17 mouse cellular contexts compared by ENCODE assay signal in genomic region chr4:97647236-97647635, GRCm38 (mm10).
DNase-seq lines count a peak whose midpoint lies in the region; ATAC-seq and TF ChIP-seq lines count a peak whose summit lies in the region.
"Had no signal": no experiment of that assay in that cellular context is flagged by ENCODE, and none has a peak within 500 bp of the region (broad histone marks: within the 10 kb centered on the region; RNA-seq: fewer than 3 reads in every experiment).

No protein-coding gene starts in this region.

- no peak overlapping the region for H3K4me3 ChIP-seq in midbrain, embryonic 12.5 days
- H3K4me3 ChIP-seq in midbrain, embryonic 16.5 days (ENCODE audit: low read depth, low read length): no peak overlapping the region
- no peak overlapping the region for H3K4me3 ChIP-seq in forebrain, embryonic 12.5 days (replicated peaks)
- no peak overlapping the region for H3K4me3 ChIP-seq in hindbrain, embryonic 14.5 days (replicated peaks; ENCODE audit: low read length)
- H3K4me3 ChIP-seq in neural tube, embryonic 14.5 days (ENCODE audit: low read depth, low read length): no peak overlapping the region
- no peak overlapping the region for H3K4me3 ChIP-seq in left cerebral cortex, adult 2 months
- H3K4me3 ChIP-seq: gastrocnemius, adult 2 months; heart, embryonic 13.5 days; intestine, embryonic 15.5 days; myocyte had no signal

- no peaks in the 10 kb centered on the region for H3K9me3 ChIP-seq in midbrain, embryonic 12.5 days
- no peaks in the 10 kb centered on the region for H3K9me3 ChIP-seq in midbrain, embryonic 16.5 days (replicated peaks; ENCODE audit: control insufficient read depth, low read length, poor library complexity, severe bottlenecking)
- no peaks in the 10 kb centered on the region for H3K9me3 ChIP-seq in forebrain, embryonic 12.5 days
- no peaks in the 10 kb centered on the region for H3K9me3 ChIP-seq in hindbrain, embryonic 14.5 days (ENCODE audit: control insufficient read depth, low read length)
- no peaks in the 10 kb centered on the region for H3K9me3 ChIP-seq in neural tube, embryonic 14.5 days (ENCODE audit: control insufficient read depth, low read length)
- H3K9me3 ChIP-seq: heart, embryonic 13.5 days; intestine, embryonic 15.5 days had no signal

- 90% methylated on average over 4 of the region's 4 CpGs for WGBS in midbrain, embryonic 12.5 days
- 75% methylated on average over 4 of the region's 4 CpGs for WGBS in midbrain, embryonic 16.5 days
- WGBS in forebrain, embryonic 12.5 days: 89% methylated on average over 4 of the region's 4 CpGs
- WGBS in hindbrain, embryonic 14.5 days: 74% methylated on average over 4 of the region's 4 CpGs
- 64% methylated on average over 4 of the region's 4 CpGs for WGBS in neural tube, embryonic 14.5 days

- no peak overlapping the region for H3K4me2 ChIP-seq in midbrain, embryonic 12.5 days (replicated peaks)
- no peak overlapping the region for H3K4me2 ChIP-seq in midbrain, embryonic 16.5 days (ENCODE audit: low read length)
- H3K4me2 ChIP-seq in forebrain, embryonic 12.5 days: no peak overlapping the region
- H3K4me2 ChIP-seq in hindbrain, embryonic 14.5 days (replicated peaks): no peak overlapping the region; the same call in 1 of the 2 replicates
- no peak overlapping the region for H3K4me2 ChIP-seq in neural tube, embryonic 14.5 days (ENCODE audit: low read depth, low read length)
- H3K4me2 ChIP-seq: heart, embryonic 13.5 days; intestine, embryonic 15.5 days had no signal

- H3K36me3 ChIP-seq in midbrain, embryonic 12.5 days: no peaks in the 10 kb centered on the region
- H3K36me3 ChIP-seq in midbrain, embryonic 16.5 days (ENCODE audit: control insufficient read depth, insufficient read depth, low read length): no peaks in the 10 kb centered on the region
- H3K36me3 ChIP-seq in forebrain, embryonic 12.5 days (replicated peaks): no peaks in the 10 kb centered on the region
- H3K36me3 ChIP-seq in hindbrain, embryonic 14.5 days (replicated peaks; ENCODE audit: control insufficient read depth, insufficient read depth): no peaks in the 10 kb centered on the region
- H3K36me3 ChIP-seq in neural tube, embryonic 14.5 days (ENCODE audit: control insufficient read depth, insufficient read depth, low read length): no peaks in the 10 kb centered on the region
- H3K36me3 ChIP-seq: heart, embryonic 13.5 days; intestine, embryonic 15.5 days had no signal

- H3K4me1 ChIP-seq in midbrain, embryonic 12.5 days: peaks cover 30% of the 10 kb centered on the region
- H3K4me1 ChIP-seq in midbrain, embryonic 16.5 days (ENCODE audit: control insufficient read depth, insufficient read depth, low read length): peaks cover 14% of the 10 kb centered on the region
- H3K4me1 ChIP-seq in forebrain, embryonic 12.5 days: peaks cover 32% of the 10 kb centered on the region
- peaks cover 31% of the 10 kb centered on the region for H3K4me1 ChIP-seq in hindbrain, embryonic 14.5 days (replicated peaks; ENCODE audit: control insufficient read depth, insufficient read depth, low read length)
- H3K4me1 ChIP-seq in neural tube, embryonic 14.5 days (ENCODE audit: control insufficient read depth, insufficient read depth, low read length): peaks cover 6% of the 10 kb centered on the region; the same call in 1 of the 2 replicates

- H3K27me3 ChIP-seq in midbrain, embryonic 12.5 days: no peaks in the 10 kb centered on the region
- no peaks in the 10 kb centered on the region for H3K27me3 ChIP-seq in midbrain, embryonic 16.5 days (ENCODE audit: control insufficient read depth, insufficient read depth, low read depth, low read length)
- H3K27me3 ChIP-seq in forebrain, embryonic 12.5 days: no peaks in the 10 kb centered on the region
- no peaks in the 10 kb centered on the region for H3K27me3 ChIP-seq in hindbrain, embryonic 14.5 days (ENCODE audit: control insufficient read depth, insufficient read depth, low read length)
- no peaks in the 10 kb centered on the region for H3K27me3 ChIP-seq in neural tube, embryonic 14.5 days (ENCODE audit: control insufficient read depth, insufficient read depth, low read length)
- H3K27me3 ChIP-seq: heart, embryonic 13.5 days; intestine, embryonic 15.5 days had no signal

- no peak for TF ChIP-seq CTCF in left cerebral cortex, adult 2 months (IDR thresholded peaks at IDR 0.05)

- peak overlapping the region; percentile 6; the same call in 1 of the 2 replicates for H3K27ac ChIP-seq in midbrain, embryonic 12.5 days (replicated peaks)
- H3K27ac ChIP-seq in midbrain, embryonic 16.5 days (ENCODE audit: low read length): no peak overlapping the region; the same call in 1 of the 2 replicates
- H3K27ac ChIP-seq in forebrain, embryonic 12.5 days: peak overlapping the region; percentile 92
- H3K27ac ChIP-seq in hindbrain, embryonic 14.5 days: peak overlapping the region; percentile 88
- peak overlapping the region; percentile 58; the same call in 1 of the 2 replicates for H3K27ac ChIP-seq in neural tube, embryonic 14.5 days (ENCODE audit: low read depth, low read length)
- no peak overlapping the region for H3K27ac ChIP-seq in left cerebral cortex, adult 2 months
- H3K27ac ChIP-seq: gastrocnemius, adult 2 months; heart, embryonic 13.5 days; intestine, embryonic 15.5 days; stomach, postnatal 0 days had no signal

- ATAC-seq in midbrain, embryonic 12.5 days (ENCODE audit: low FRiP score, low read depth): no peak
- no peak for ATAC-seq in midbrain, embryonic 16.5 days
- no peak for ATAC-seq in forebrain, embryonic 12.5 days (ENCODE audit: low FRiP score)
- no peak for ATAC-seq in hindbrain, embryonic 14.5 days (ENCODE audit: low FRiP score)
- ATAC-seq in neural tube, embryonic 14.5 days (ENCODE audit: low read depth): no peak; the same call in 1 of the 2 replicates
- ATAC-seq: intestine, embryonic 15.5 days; liver, postnatal 0 days had no signal

- no peak for DNase-seq in hindbrain, embryonic 14.5 days (ENCODE audit: low spot score)
- DNase-seq in left cerebral cortex, adult 2 months (ENCODE audit: extremely low spot score in 1 of 2, low spot score in 2 of 2): no peak
- DNase-seq in kidney, adult 8-10 months: no peak
- DNase-seq: adrenal gland, postnatal 36 days; B cell, adult 2 months; embryo, embryonic 11 days; liver, postnatal 0 days; lung, postnatal 10 days had no signal

- intact Hi-C loops in left cerebral cortex, adult 2 months (cut with DNase I): no loop called here

- H3K9ac ChIP-seq in midbrain, embryonic 12.5 days (replicated peaks): no peak overlapping the region
- H3K9ac ChIP-seq in midbrain, embryonic 16.5 days (ENCODE audit: low read depth, low read length): no peak overlapping the region
- H3K9ac ChIP-seq in forebrain, embryonic 12.5 days: no peak overlapping the region
- no peak overlapping the region for H3K9ac ChIP-seq in hindbrain, embryonic 14.5 days
- no peak overlapping the region for H3K9ac ChIP-seq in neural tube, embryonic 14.5 days (replicated peaks; ENCODE audit: low read depth, low read length)
- H3K9ac ChIP-seq: heart, embryonic 13.5 days; intestine, embryonic 15.5 days; liver, postnatal 0 days had no signal

Comparison
In these comparisons a context has a peak if more than half of its experiments do, and no peak if none do; other contexts are left out.
1. H3K27ac ChIP-seq: peak in midbrain, embryonic 12.5 days (single experiment), forebrain, embryonic 12.5 days (single experiment), hindbrain, embryonic 14.5 days (single experiment) and neural tube, embryonic 14.5 days (single experiment); none in midbrain, embryonic 16.5 days (single experiment) and left cerebral cortex, adult 2 months (single experiment).